Mouse (Mus musculus): ENCODE data around the gene Spata1. TPM values are rescaled to one million over a fixed set of nuclear protein-coding genes. Genes with fewer than 3 reads are reported as not detected.
A peak's percentile ranks its signal among the peaks of the same experiment; 100 is the strongest.

Gene Spata1
- total RNA-seq (2022): 1 to 10 TPM; 2.2 to 4.0 (median 3.0) TPM

DNA sequence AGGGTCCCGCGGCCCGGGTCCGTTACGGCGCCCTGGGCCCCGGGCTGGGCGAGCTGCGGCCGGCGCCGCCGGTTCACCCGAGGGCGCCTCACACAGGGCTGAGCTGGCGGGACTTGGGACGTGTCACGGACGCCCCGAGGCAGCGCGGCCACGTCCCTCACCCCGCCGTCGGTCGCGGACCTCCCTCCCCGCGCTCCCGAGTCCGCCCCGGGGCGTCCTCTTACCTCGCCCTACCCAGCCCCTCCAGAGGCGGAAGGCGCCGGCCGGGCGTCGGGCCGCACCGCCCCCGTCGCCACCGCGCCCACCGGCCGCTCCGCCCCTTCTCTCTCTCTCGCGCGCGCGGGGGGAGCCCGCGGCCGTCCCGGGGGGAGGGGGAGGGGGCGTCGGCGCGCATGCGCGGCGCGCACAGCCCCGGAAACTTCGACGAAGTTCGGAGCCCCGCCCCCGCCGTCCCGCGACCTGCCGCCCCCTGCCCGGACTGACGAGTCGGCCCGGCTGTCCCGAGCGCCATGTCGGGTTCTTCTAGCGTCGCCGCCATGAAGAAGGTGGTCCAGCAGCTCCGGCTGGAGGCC lies at the start of gene Spata1, which contains the start of gene Gng5:
Gene Spata1, minus strand, starts transcription at position 323 of the 572 bp plus-strand sequence.
Gene Gng5, plus strand, starts transcription at position 377 of the 572 bp plus-strand sequence.
- DNase-seq (ENCODE audit: low spot score in 2 of 2): peak in 1 of 2 experiments; percentile 42

DNA sequence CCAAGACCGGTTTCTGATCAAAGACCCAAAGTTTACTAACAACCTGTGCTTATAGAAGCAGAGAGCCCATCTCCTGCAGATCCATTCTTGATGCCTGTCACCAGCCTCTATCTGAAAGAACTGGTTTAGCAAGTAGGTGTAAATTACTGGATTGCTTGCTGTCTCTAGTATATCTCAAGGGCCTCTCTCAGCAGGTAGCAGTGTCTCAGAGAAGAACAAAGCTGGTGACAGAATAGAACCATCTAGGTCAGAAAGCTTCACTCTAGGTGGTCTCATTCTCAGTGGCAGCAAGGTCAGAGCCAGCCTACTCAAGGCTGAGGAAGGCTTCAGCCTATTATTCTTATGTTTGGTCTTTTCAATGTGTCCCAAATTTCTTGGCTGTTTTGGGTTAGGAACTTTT lies 44.1 kb upstream of the Spata1 start:
- no peak for DNase-seq (ENCODE audit: low spot score in 2 of 2)

DNA sequence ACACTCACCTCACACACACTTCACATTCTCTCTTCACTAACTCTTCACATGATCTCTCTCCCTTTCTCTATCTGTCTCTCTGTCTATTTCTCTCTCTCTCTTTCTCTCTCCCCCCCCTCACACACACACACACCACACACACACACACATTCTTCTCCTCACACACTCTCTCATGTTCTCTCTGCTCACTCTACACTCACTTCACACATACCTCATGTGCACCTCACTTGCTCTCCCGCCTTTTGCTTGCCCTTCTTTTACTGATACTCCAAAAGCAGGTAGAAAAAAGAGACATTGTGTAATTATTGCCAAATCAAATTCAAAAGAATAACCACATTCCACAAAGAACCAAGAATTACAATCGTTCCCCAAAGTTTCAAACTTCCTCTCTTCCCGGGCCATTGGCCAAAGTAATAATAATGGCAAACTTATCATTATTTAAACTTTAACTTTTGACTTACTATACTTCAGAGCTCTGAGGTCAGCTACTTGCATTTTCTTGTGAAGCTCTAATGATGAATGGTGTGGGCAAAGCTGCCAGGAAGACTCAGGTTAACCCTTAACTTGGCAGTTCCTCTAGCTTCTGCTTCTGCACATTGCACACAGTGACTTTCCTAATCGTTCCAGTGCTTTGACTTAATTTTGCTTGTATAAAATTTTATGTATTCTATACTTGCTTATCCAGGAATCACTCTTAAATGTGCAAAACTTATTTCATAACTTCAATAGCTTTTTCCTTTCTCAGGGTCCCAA lies 41.1 kb upstream of the Spata1 start:
- DNase-seq (ENCODE audit: low spot score in 2 of 2): no peak

DNA sequence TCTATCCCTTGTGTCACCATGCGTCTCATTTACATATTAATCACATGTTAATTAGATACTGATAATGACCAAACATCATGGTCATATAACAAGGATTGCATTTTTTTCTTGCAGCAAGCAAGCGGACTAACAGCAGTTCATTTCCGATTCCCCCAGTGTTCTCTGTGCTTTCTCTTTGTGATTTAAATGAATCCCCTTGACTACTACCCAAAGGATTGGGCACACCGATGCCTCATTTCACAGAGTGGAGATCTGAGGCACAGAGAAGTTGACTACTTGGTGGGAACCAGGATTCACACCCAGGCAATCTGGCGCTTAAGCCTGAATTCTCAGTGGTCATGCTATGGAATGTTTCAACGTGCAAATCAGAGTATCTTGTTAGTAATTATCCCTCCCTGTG lies 35.4 kb upstream of the Spata1 start:
- no peak for DNase-seq (ENCODE audit: low spot score in 2 of 2)

DNA sequence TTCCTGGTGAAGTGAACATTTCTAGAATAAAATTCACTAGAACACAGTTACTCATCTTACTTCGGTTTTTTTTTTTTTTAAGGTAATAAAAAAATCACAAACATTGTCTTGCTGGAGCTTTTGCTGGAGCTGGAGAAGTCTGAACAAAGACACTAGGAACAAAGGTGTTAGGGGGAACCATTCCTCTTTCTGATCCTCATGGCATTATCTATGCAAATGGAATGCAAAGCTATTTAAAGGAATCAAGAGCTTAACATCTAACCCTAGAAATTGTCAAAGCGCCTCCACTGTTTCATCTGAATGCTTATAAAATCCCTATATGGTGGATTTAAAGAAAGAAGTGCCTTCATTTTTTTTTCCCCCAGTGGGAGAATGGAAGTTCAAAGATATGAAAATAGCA lies 28.8 kb upstream of the Spata1 start:
- no peak for DNase-seq (ENCODE audit: low spot score in 2 of 2)

DNA sequence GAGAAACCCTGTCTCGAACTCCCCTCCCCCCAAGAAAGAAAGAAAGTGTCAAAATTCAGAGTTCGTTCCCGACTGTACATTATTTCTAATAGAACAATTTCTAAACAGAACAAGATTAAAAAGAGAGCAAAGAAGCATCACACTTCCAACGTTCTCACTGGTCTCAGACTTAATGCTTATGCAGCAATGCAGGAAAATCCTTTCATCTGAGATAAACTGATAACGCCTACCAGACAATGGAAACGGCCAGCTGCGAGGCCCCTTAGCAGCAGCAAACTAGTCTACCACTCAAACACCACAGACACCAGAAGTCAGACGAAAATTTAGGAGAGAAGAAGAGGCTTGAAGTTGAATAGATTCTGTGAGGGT lies 22.1 kb upstream of the Spata1 start:
- DNase-seq (ENCODE audit: low spot score in 2 of 2): no peak

DNA sequence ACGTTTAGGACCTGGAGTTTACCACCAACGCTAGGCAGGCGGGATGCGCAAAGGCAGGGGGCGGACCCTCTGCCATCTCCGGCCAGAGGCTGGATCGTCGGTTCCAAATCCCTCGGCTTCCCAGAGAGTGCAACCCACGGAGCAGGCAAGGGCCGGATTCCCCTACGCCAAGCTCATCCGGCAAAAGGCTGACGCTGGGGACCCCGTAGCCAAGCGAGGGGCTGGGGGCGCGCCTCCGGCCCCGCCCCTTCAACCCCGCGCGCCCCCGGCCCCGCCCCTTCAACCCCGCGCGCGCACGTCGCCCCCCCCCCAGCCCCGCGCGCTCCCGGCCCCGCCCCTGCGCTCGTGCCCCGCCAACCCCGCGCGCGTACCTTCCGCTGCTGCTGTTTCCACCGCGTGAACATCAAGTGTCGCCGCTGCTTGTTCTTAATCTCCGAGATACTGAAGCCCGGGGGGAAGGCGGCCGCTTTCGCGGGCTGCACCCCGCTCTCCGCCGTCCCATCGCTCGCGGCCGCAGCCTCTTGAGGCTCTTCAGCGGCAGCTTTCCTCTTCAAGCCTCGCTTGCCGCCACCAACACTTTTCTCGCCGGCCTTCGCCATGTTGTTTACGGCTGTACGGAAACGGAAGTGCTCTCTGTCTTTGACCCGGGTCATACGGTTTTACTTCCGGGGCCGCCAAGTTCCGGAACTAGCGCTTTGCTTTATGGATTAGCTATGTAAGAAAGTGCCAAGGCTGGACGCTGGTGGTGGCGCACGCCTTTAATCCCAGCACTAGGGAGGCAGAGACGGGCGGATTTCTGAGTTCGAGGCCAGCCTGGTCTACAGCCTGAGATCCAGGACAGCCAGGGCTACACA lies 21.5 kb upstream of the Spata1 start, which contains the start of gene Rpf1:
Gene Rpf1, minus strand, starts transcription at position 632 of the 854 bp plus-strand sequence.
- peak; percentile 86 to 91 for DNase-seq (ENCODE audit: low spot score in 2 of 2)

DNA sequence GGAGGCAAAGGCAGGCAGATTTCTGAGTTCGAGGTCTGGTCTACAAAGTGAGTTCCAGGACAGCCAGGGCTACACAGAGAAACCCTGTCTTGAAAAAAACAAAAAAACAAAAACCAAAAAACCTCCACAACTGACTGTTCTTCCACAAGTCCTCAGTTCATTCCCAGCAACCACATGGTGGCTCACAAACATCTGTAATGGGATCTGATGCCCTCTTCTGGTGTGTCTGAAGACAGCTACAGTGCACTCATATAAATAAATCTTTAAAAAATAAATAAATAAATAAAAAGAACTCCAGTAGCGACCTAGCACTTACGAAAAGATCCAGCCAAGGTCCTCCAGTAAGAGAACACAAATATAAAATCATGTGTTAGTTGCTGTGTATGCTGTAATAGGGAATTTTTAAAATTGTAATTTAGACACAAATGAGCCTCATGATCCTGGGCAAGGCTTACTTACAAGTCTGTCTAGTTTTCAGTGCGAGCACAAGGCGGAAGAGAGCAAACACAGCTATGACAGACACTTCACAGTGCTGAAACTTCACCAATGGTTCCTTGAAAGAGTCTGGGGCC lies 20.8 kb upstream of the Spata1 start:
- DNase-seq (ENCODE audit: low spot score in 2 of 2): no peak

DNA sequence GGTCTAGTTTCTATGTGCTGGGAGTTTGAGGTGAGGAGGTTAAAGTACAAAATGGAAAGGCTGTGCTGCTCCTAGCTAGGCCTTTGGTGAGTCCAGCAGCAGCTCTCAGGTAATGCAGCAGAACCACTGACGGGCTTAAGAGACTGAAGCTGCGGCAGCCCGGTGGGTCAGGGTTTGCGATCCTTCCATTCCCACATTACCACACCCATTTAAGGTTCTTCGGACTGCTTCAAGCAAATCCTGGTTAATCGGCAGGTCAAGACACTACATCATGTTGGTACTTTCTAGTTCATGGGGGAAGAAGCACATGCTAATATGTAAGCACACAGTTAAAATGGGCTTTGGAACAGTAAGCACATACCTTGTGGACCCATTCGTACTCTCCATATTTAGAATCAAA lies 7.2 kb upstream of the Spata1 start:
- no peak for DNase-seq (ENCODE audit: low spot score in 2 of 2)

DNA sequence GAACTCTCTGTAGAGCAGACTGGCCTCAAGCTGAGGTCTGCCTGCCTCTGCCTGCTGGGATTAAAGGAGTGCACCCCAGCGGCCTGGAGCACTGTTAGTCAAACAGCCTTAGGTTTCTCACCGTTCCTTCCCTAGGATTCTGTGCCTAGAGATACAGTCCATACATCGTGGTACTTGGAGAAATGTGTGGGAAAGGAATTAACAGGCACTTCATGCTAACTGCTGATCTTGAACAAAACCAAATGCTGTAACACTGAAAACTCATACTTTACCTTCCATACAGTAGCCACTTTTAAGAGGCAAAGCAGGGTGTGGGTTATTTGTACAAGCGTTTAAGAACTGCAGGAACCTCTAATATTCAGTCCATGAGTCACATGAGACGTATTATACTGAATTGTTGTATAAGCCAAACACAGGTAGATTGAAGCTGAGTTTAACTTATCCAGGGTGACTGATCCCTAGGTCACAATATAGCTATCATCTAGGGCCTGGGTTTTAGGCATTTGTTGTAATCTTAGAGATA lies 2.1 kb upstream of the Spata1 start:
- no peak for DNase-seq (ENCODE audit: low spot score in 2 of 2)

DNA sequence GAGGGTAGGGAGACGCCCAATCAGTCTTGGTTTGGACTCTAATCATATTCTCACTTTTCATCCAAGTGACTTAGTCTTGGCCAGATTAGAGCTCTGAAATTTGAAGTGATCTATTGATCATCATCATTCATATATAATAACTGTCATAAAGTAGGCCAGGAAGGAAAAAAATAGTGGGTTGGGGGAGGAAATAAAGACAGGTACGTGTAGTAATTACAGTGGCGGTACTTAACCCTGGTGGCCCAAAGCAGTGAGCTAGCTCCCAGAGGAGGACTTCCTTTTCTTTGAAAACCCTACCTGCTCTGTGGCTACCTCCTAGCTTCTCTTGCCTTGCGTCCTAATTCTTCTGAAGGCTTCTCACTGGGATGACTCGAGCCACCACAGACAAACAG lies 1.3 kb upstream of the Spata1 start:
- no peak for DNase-seq (ENCODE audit: low spot score in 2 of 2)

DNA sequence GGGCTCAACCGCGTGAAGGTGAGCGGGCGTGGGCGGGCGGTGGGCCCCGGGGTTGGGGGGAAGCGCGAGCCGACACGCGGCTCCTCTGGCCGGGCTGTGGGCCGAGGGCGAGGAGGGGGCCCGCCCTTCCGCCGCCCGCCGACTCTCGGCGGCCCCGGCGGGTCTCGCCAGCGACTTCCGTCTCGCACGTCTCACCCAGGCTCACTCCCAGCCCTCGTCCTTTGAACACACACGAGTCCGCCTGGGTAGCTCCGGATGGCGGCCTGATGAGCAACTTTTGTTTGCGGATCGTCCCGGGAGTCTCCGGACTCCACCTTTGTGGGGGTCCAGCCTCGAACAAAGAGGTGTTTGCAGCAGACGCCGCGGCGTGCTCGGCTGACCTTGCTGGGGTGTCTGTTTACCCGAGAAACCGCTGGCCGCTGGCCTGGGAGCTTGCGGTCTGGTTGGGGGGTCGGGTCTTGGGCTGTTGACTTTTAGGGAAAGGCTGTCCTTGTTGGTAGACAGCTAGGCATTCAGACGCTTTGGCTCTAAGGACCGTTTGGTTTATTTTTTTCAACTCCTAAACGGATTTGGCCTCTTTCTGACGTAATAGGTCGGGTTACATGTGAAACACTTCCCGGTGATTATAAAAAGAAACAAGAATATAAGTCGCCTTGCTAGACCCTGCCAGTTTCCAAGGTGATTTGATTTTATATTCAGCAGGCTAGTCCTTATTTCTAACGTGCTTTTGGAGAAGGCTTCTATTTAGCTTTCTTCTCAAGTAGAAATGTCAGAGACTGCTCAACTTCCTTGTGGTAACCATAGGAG lies 653 bp upstream of the Spata1 start:
- DNase-seq (ENCODE audit: low spot score in 2 of 2): peak in 1 of 2 experiments; percentile 25

DNA sequence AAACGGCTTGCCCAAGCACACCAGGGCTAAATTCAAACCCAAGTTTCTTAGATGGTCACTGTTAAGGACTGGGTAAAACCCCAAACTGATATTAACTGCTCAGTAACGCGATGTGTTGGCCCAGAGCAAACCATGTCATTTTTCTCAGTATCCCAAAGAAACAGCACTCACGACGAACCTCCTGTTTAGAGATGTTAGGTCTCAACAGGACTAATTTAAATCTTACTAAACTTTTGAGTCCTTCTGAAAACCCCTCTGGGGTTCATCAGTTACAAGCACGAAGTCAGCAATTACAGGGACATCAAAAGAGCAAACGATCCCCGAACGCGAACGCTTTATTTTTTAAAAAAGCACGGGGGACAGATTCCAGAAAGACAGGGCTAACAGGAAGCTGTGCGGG lies 564 bp downstream of the Spata1 start:
- no peak for DNase-seq (ENCODE audit: low spot score in 2 of 2)

DNA sequence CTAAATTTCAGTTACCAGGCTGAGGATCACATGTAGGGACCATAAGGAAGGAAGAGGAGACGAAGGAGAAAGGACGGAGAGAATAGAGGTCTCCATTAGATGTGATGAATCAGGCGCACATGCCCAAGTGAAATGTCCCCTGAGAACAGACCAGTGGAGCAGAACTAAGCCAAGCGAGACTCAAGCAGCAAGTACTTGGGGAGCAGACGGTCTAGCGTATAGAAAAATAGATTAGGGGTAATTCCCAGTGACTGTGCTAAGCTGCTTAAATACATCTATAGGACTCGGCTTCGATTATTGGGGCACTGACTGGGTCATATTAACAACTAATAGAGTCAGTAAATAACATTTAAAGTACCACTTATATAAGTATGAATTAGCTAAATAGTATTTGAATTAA lies 4.6 kb downstream of the Spata1 start:
- DNase-seq (ENCODE audit: low spot score in 2 of 2): no peak

DNA sequence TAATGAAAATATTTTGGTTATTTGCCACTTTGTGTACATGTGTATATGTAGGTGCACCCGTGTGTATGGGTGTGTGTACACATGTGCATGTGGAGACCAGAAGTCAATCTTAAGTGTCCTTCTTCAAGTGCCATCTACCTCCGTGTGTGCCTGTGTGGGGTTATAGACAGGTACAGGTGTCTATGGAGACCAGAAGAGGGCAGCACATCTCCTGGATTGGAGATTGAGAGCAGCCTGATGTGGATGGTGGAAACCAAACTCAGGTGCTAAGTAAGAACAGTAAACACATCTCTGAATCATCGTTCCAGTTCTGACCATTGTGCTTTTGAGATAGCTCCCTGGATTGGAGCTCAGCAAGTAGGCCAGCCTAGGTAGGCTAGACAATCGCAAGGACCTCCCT lies 13.1 kb downstream of the Spata1 start:
- DNase-seq (ENCODE audit: low spot score in 2 of 2): no peak

DNA sequence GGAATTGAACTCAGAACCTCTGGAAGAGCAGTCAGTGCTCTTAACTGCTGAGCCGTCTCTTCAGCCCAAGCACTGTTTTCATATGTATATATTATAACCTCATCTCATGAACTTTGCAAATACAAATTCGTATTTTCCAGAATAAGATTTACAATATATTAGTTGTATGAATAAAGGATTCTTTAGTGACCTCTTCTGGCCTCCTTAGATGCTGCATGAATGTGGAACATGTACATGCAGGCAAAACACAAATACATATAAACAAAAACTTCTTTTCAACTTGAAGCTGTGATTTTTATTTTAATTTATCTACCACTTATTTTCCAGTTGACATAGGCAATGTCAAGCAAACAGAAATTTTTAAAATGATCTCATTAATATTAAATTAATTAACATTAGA lies 17.5 kb downstream of the Spata1 start:
- DNase-seq (ENCODE audit: low spot score in 2 of 2): no peak

DNA sequence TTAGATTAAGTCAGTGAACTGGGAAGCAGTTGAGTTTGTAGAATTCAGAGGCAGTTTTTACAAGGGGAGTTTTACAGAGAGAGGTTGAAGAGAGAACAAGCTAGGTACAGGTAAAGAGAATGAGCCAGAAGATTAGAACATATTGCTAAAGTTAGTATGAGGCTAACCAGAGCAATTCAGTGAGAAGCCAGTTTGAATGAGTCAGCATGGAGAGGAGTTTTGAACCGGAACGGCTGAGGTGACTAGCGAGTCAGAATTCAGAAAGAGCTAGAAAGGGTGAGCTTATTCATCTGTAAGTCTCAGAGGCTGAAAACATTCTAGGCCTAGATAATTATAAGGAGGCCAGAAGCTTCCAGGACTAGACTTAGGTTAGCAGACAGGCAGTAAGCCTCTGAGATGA lies 25.1 kb downstream of the Spata1 start:
- no peak for DNase-seq (ENCODE audit: low spot score in 2 of 2)

DNA sequence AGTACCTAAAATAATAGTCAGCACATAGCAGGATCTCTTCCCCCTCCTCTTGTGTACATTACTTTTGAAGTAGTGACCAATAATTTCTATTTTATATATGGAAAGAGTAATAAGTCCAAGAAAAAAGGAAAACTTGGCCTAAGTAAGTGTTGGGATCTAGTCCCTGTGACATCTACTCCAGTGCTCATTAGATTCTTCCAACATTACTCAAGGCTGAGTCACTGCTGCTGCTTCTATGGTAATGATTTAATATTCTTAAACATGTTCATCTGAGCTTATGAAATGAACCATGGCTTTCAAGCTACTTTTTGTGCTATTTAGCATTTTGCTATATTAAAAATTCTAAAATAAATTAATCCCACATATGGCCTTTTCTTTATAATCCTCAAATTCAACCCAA lies 25.8 kb downstream of the Spata1 start:
- no peak for DNase-seq (ENCODE audit: low spot score in 2 of 2)

DNA sequence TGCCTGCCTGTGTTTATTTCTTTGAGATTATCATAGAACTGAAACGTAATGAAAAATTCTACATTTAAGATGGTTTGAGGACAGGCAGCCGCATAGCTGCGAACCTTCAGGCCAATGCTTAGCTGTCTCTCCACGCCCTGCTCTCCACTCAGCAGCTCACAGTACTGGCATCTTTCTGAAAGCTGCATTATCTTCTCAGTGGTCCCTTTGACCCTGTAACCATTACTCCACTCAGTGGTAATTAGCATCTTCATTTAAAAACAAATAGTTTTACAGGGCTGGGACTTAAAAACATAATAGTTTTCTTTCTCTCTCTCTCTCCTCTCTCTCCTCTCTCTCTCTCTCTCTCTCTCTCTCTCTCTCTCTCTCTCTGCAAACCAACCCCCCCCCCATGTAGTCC lies 26.9 kb downstream of the Spata1 start:
- DNase-seq (ENCODE audit: low spot score in 2 of 2): no peak

DNA sequence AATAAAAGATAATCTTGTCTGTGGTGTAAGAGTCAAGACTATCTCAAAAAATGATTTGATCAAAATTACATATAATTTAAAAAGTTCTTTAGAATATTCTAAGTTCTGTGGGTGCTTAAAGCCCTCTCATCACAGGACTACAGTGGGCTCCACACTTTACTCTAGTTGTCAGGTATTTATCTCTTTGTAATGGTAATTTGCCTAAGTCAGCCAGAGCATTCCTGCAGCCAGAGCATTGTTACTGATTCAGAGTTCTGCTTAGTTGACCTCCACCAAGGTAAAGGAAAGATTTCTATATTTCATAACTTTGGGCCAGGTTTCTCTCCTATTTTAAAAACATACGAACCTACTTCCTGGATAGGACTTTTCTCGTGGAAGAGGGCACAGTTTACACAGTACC lies 30.3 kb downstream of the Spata1 start:
- DNase-seq (ENCODE audit: low spot score in 2 of 2): no peak

DNA sequence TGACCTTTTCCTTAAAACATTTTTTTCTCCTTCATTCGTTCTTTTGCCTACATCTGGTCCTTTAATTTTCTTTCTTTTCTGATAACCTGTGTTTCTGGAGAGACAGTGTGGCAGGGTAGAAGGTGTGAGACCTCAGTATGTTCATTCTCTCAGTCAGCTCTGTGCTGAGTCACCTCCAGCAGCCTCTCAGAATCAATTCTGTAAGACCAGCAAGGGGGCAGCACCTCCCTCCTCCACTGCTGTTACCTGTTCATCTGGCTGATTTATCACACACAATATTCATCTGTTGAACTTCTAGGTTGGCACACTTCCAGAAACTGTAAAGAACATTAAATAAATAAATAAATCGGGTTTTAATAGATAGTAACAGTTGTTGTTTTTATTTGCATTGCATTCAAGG lies 36.6 kb downstream of the Spata1 start:
- DNase-seq (ENCODE audit: low spot score in 2 of 2): no peak

Data from left cerebral cortex, adult 8-10 months (tissue).